Mouse (Mus musculus) ES-E14 (cell line): ENCODE measurements around the gene Gm4869. TPM values are rescaled to one million over a fixed set of nuclear protein-coding genes. Genes with fewer than 3 reads are reported as not detected.
A peak's percentile ranks its signal among the peaks of the same experiment; 100 is the strongest.

Experiments
- DNase-seq: peaks from one replicate; pipeline ENCODE4 v3.0.0-alpha.2; 2013; ENCODE audit warnings: low read depth, low spot score
- H3K27ac ChIP-seq: 2 replicates; pipeline ENCODE4 v1.5.1; 2012; ENCODE audit warnings: low read depth, mild to moderate bottlenecking, low read length, moderate library complexity, mixed read lengths; ENCODE audit not compliant: poor library complexity, insufficient read depth, severe bottlenecking
- H3K36me3 ChIP-seq: 2 replicates; pipeline ENCODE4 v1.6.1; 2012; ENCODE audit warnings: mild to moderate bottlenecking, low read length, moderate library complexity, mixed read lengths; ENCODE audit not compliant: control insufficient read depth, poor library complexity, insufficient read depth, severe bottlenecking
- H3K4me1 ChIP-seq, 2 experiments: fragments of 150-350 bp in 1 of 2; sonication (generic) in 1 of 2; 2 replicates each; pipeline ENCODE4 v1.6.1; 2012; ENCODE audit warnings: low read length in 2 of 2, mild to moderate bottlenecking in 1 of 2, mixed read lengths in 1 of 2; ENCODE audit not compliant: control insufficient read depth in 2 of 2, insufficient read depth in 2 of 2, poor library complexity in 1 of 2
- H3K4me3 ChIP-seq, 2 experiments: fragments of 150-350 bp in 1 of 2; sonication (generic) in 1 of 2; 2 replicates each; pipeline ENCODE4 v1.5.1; 2012; ENCODE audit warnings: low read length in 2 of 2, low read depth in 1 of 2, mild to moderate bottlenecking in 1 of 2, mixed read lengths in 1 of 2; ENCODE audit not compliant: insufficient read depth in 1 of 2, poor library complexity in 1 of 2, severe bottlenecking in 1 of 2
- H3K9ac ChIP-seq: 2 replicates; pipeline ENCODE4 v1.6.1; 2012; ENCODE audit warnings: low read depth, mild to moderate bottlenecking, low read length, mixed read lengths; ENCODE audit not compliant: poor library complexity, insufficient read depth, severe bottlenecking
- H3K9me3 ChIP-seq: fragments of 150-350 bp; sonication (generic); 2 replicates; pipeline ENCODE4 v1.6.1; 2012; ENCODE audit warnings: low read depth, mild to moderate bottlenecking, low read length; ENCODE audit not compliant: control insufficient read depth, insufficient read depth
- CHD2 ChIP-seq: IDR thresholded peaks from 2 replicates; pipeline ENCODE4 v1.6.1; 2014; ENCODE audit warnings: mild to moderate bottlenecking, low read depth, low read length, inconsistent platforms
- HCFC1 ChIP-seq: IDR thresholded peaks from 2 replicates; pipeline ENCODE4 v1.6.1; 2012; ENCODE audit warnings: low read length, inconsistent platforms, borderline replicate concordance; ENCODE audit not compliant: insufficient read depth
- MAFK ChIP-seq: IDR thresholded peaks from 2 replicates; pipeline ENCODE4 v1.6.1; 2014; ENCODE audit warnings: mild to moderate bottlenecking, low read depth, low read length, inconsistent platforms; ENCODE audit not compliant: insufficient read depth
- ZC3H11A ChIP-seq: IDR thresholded peaks from 2 replicates; pipeline ENCODE4 v1.6.1; 2012; ENCODE audit warnings: low read depth, mild to moderate bottlenecking, inconsistent platforms, low read length, borderline replicate concordance
- ZNF384 ChIP-seq: IDR thresholded peaks from 2 replicates; pipeline ENCODE4 v1.6.1; 2012; ENCODE audit warnings: low read depth, low read length, inconsistent platforms
- in situ Hi-C, 2 experiments: fragments of 600-800 bp; cut with MboI; formaldehyde crosslinking; loops; one replicate each; pipeline ENCODE4 v1.15.1; 2025; ENCODE audit warnings: low sequenced_read_pairs in 2 of 2, inconsistent platforms in 1 of 2; ENCODE audit not compliant: unreplicated experiment in 2 of 2
- total RNA-seq: library from RNA; depleted of rRNA; stranded (reverse); fragments of 300-350 nt; gene quantifications from 2 replicates; pipeline ENCODE4 v1.2.3, GENCODE M21; 2012

The Gm4869 gene
- total RNA-seq, 1 experiment, result 0.13 TPM

DNA sequence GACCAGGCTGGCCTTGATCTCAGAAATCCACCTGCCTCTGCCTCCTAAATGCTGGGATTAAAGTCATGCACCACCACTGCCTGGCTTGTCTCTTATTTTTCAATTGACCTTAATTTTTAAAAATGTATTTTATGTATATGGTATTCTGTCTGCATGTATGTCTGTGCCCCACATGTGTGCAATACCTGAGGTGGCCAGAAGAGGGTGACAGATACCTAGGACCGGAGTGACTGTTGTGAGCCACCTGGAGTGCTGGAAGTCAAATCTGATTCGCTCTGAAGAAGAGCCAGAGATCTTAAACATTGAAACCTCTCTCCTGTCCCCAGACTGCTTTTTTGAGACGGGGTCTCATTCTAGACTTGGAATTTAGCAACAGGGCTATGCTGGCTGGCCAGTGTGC, 26.9 kb downstream of the Gm4869 start:
- in situ Hi-C loops, result no loop called here
- no peak overlapping the region for H3K4me3 ChIP-seq

DNA sequence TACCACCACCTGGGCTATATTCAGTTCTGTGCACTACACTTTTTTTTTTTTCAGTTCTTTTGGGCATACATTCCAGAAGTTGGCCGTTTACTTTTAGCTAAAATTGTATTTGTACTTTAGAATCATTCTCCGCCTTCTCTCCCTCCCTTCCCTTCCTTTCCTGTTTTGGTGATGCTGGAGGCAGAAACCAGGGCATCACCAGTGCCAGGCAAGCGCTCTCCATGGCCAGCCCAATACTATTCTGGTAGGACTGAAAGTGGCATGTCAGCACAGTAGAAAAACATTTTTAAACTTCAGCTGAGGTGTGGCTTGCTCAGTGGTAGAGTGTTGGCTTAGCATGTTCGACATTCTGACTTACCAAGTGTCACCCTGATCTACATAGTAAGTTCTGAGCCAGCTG, 36.0 kb downstream of the Gm4869 start:
- DNase-seq, result no peak
- TF ChIP-seq CHD2 (no peak), ZC3H11A (no peak), ZNF384 (no peak), MAFK (no peak), HCFC1 (no peak)
- Histone ChIP-seq H3K4me1 (peaks cover 0 to 2% of the 10 kb centered on the region in 2 experiments; a peak in 1 of 4 replicates), H3K9me3 (no peaks in the 10 kb centered on the region), H3K36me3 (no peaks in the 10 kb centered on the region), H3K27ac (no peak overlapping the region), H3K9ac (no peak overlapping the region), H3K4me3 (no peak overlapping the region)
- in situ Hi-C loops, result loop anchor here in 1 of 2 experiments (25.0 kb wide), 1 partner anchor 944 kb away; the partner anchor contains the start of gene Uncx

More for the DNA sequence above, 26.9 kb downstream of the Gm4869 start:
- no peaks in the 10 kb centered on the region for H3K9me3 ChIP-seq
- H3K36me3 ChIP-seq, result no peaks in the 10 kb centered on the region
- no peak overlapping the region for H3K9ac ChIP-seq
- H3K4me1 ChIP-seq, result no peaks in the 10 kb centered on the region
- H3K27ac ChIP-seq, result no peak overlapping the region
- TF ChIP-seq CHD2 (no peak), HCFC1 (no peak), ZC3H11A (peak; percentile 73; the same call in 1 of the 2 replicates)
- DNase-seq, result peak; percentile 63

DNA sequence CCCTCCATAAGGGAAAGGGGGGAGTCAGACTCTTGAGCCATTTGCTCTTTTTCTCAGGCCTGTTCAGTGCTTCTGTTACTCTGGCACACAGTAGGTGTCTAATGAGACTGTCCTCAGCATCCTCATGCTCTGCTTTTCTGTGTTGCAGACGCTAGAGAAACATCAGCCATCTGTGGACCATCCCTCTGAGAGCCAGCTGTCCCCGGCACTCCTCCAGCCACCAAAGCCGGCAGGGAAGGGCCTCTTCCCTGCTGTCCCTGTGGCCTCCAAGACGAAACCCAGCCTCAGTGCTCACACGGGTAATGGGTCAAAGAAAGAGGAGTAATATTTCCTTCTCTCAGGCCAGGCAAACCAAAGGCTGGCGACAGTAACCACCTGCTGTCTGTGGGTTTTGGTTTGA, 45.7 kb downstream of the Gm4869 start:
- no peak overlapping the region for H3K4me3 ChIP-seq
- H3K36me3 ChIP-seq, result no peaks in the 10 kb centered on the region
- no peak for DNase-seq
- TF ChIP-seq MAFK, result no peak
- TF ChIP-seq ZC3H11A, result no peak
- TF ChIP-seq HCFC1, result no peak
- TF ChIP-seq CHD2, result no peak
- no peak for TF ChIP-seq ZNF384
- peaks cover 2 to 9% of the 10 kb centered on the region in 2 experiments; a peak in 2 of 4 replicates for H3K4me1 ChIP-seq
- H3K9ac ChIP-seq, result no peak overlapping the region
- no peaks in the 10 kb centered on the region for H3K9me3 ChIP-seq
- H3K27ac ChIP-seq, result no peak overlapping the region
- in situ Hi-C loops, result loop anchor here in 1 of 2 experiments (25.0 kb wide), 1 partner anchor 954 kb away; the partner anchor contains the start of gene Uncx

DNA sequence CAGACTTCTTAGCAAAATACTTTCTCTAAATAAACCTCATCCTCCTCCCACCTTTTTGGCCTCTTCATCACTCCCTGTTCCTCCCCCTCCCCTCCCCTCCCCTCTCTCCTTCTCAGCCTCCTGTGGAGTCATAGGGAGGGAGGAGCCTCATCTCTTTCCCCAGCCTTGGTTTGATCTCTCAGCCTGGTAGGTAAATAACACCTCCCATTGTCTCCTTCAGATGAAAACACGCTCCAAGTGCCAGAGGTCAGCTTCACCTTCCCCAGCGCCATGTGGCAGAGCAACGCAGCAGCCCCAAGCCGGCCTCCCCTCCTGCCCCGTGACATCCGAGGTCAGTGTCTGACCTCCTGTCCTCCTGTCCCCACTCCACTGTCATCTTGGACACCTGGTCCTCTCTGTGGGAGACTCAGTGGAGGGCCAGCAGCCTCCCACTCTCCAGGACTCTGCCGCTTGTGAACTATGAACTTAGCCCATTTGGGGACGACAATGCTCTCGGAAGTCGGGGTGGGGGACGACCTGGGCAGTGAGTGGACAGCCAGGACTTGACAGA, 47.3 kb downstream of the Gm4869 start:
- in situ Hi-C loops, result loop anchor here in 1 of 2 experiments (25.0 kb wide), 1 partner anchor 955 kb away; the partner anchor contains the start of gene Uncx
- Histone ChIP-seq H3K4me1 (peaks cover 2 to 9% of the 10 kb centered on the region in 2 experiments; a peak in 2 of 4 replicates), H3K4me3 (no peak overlapping the region; a peak in 1 of 4 replicates), H3K36me3 (no peaks in the 10 kb centered on the region), H3K9ac (no peak overlapping the region), H3K9me3 (no peaks in the 10 kb centered on the region), H3K27ac (no peak overlapping the region)
- DNase-seq, result peak; percentile 37
- no peak for TF ChIP-seq HCFC1
- no peak for TF ChIP-seq ZNF384
- TF ChIP-seq CHD2, result no peak
- TF ChIP-seq ZC3H11A, result no peak
- no peak for TF ChIP-seq MAFK

DNA sequence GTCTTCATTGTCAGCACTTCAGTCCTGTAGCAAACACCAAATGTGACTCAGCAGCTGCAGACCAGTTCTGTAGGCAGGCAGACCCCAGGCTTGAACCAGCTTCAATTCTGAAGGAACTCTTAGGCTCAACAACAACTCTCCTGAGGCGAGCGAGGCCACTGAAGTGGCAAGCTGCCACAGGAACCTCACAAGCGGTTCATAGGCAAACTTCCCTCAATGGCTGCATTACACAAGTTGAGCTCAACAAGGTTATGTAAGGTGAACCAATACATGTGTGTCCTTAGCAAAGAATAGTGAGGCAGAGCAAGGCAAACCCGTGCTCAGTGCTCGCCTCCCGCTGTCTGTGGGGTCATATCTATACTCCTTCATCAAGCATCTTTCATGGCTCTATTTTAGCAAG, 52.7 kb downstream of the Gm4869 start:
- no peak overlapping the region for H3K27ac ChIP-seq
- in situ Hi-C loops, result loop anchor here in 1 of 2 experiments (25.0 kb wide), 1 partner anchor 961 kb away; the partner anchor contains the start of gene Uncx
- TF ChIP-seq MAFK (no peak), HCFC1 (no peak), CHD2 (no peak), ZC3H11A (no peak)
- peaks cover 0 to 4% of the 10 kb centered on the region in 2 experiments; a peak in 2 of 4 replicates for H3K4me1 ChIP-seq
- H3K9me3 ChIP-seq, result no peaks in the 10 kb centered on the region
- H3K9ac ChIP-seq, result no peak overlapping the region
- DNase-seq, result no peak
- H3K4me3 ChIP-seq, result no peak overlapping the region
- H3K36me3 ChIP-seq, result no peaks in the 10 kb centered on the region
